Mouse (Mus musculus) left cerebral cortex, adult 18-20 months (tissue): ENCODE results near the gene Izumo2. TPM values are rescaled to one million over a fixed set of nuclear protein-coding genes. Genes with fewer than 3 reads are reported as not detected.

Experiments
- DNase-seq, 2 experiments: peaks; one replicate each; pipeline ENCODE4 v3.0.0; 2021 to 2022; ENCODE audit warnings: low spot score in 2 of 2, mixed read lengths in 1 of 2
- long read RNA-seq, 2 experiments: library from polyadenylated mRNA; stranded (forward); transcript quantifications; one replicate each; pipeline ENCODE4 v2.0.0; 2021
- total RNA-seq, 2 experiments: library from RNA; stranded (reverse); gene quantifications; 2 replicates each; pipeline ENCODE4 v1.2.3; 2021

Izumo2 gene
- total RNA-seq = not detected
- long read RNA-seq, experiment 1 = 0 reads
- long read RNA-seq, experiment 2 = 0 reads

- DNase-seq = no peak
Measured at GRCm38 (mm10) chr7:44708574-44708973, at the start of gene Izumo2. Gene Izumo2 (plus strand): TSS chr7:44708742.

GRCm38 (mm10) chr7:44661219-44661618 lies 47.3 kb upstream of the Izumo2 start:
- DNase-seq = peak; percentile 72 to 83

GRCm38 (mm10) chr7:44662168-44662567 lies 46.4 kb upstream of the Izumo2 start:
- DNase-seq = no peak

GRCm38 (mm10) chr7:44662569-44662968 lies 46.0 kb upstream of the Izumo2 start:
- no peak for DNase-seq

- DNase-seq = no peak
Measured at GRCm38 (mm10) chr7:44663546-44663945, 45.0 kb upstream of the Izumo2 start.

GRCm38 (mm10) chr7:44664731-44665130 lies 43.8 kb upstream of the Izumo2 start:
- no peak for DNase-seq

GRCm38 (mm10) chr7:44666462-44666861 lies 42.1 kb upstream of the Izumo2 start:
- DNase-seq = no peak

- no peak for DNase-seq
Measured at GRCm38 (mm10) chr7:44667996-44668738, 40.4 kb upstream of the Izumo2 start.

- no peak for DNase-seq
Measured at GRCm38 (mm10) chr7:44669103-44669502, 39.4 kb upstream of the Izumo2 start.

- DNase-seq = peak; percentile 87 to 92
Measured at GRCm38 (mm10) chr7:44670803-44671202, 37.7 kb upstream of the Izumo2 start, which contains the start of gene Myh14. Gene Myh14 (minus strand): TSS chr7:44670843.

- no peak for DNase-seq
Measured at GRCm38 (mm10) chr7:44672193-44672592, 36.3 kb upstream of the Izumo2 start.

- no peak for DNase-seq
Measured at GRCm38 (mm10) chr7:44674511-44674910, 34.0 kb upstream of the Izumo2 start.

- no peak for DNase-seq
Measured at GRCm38 (mm10) chr7:44675171-44675570, 33.4 kb upstream of the Izumo2 start.

- DNase-seq = no peak
Measured at GRCm38 (mm10) chr7:44676126-44676525, 32.4 kb upstream of the Izumo2 start.

GRCm38 (mm10) chr7:44676611-44677010 lies 31.9 kb upstream of the Izumo2 start:
- DNase-seq = peak; percentile 19 to 37

GRCm38 (mm10) chr7:44683656-44684055 lies 24.9 kb upstream of the Izumo2 start:
- no peak for DNase-seq

- no peak for DNase-seq
Measured at GRCm38 (mm10) chr7:44685531-44686402, 22.8 kb upstream of the Izumo2 start.

GRCm38 (mm10) chr7:44688890-44689289 lies 19.7 kb upstream of the Izumo2 start:
- no peak for DNase-seq

- no peak for DNase-seq
Measured at GRCm38 (mm10) chr7:44689331-44689730, 19.2 kb upstream of the Izumo2 start.

- DNase-seq = no peak
Measured at GRCm38 (mm10) chr7:44693427-44694175, 14.9 kb upstream of the Izumo2 start.

GRCm38 (mm10) chr7:44695223-44695622 lies 13.3 kb upstream of the Izumo2 start:
- no peak for DNase-seq
